Mouse (Mus musculus): ENCODE results near the gene Lgals3bp.

GRCm38 (mm10) chr11:118445843-118446242 is 44.0 kb upstream of the Lgals3bp start:
- TF ChIP-seq CTCF (IDR thresholded peaks at IDR 0.05) (peak; percentile 99), EP300 (IDR thresholded peaks at IDR 0.05) (no peak)

All from lung, postnatal 0 days (tissue).